Mouse (Mus musculus) testis, adult 2 months (tissue): ENCODE results near the gene Saa2. TPM values are rescaled to one million over a fixed set of nuclear protein-coding genes. Genes with fewer than 3 reads are reported as not detected.
"Not testable (repeated sequence)": the region's sequence is repeated elsewhere in the genome, so short reads cannot be mapped to it uniquely, and the experiment has no call there.

ENCODE experiments used
- H3K27ac ChIP-seq: fragments of 200-500 bp; 2 replicates; pipeline ENCODE4 v1.5.1; 2012; ENCODE audit warnings: low read depth, low read length; ENCODE audit not compliant: control insufficient read depth, insufficient read depth
- H3K27me3 ChIP-seq: fragments of 200-500 bp; 2 replicates; pipeline ENCODE4 v1.6.1; 2012; ENCODE audit warnings: mild to moderate bottlenecking, low read length, moderate library complexity; ENCODE audit not compliant: control insufficient read depth, insufficient read depth
- H3K36me3 ChIP-seq: fragments of 200-500 bp; 2 replicates; pipeline ENCODE4 v1.6.1; 2012; ENCODE audit warnings: mild to moderate bottlenecking, low read length; ENCODE audit not compliant: control insufficient read depth, insufficient read depth
- H3K4me1 ChIP-seq: fragments of 200-500 bp; 2 replicates; pipeline ENCODE4 v1.6.1; 2012; ENCODE audit warnings: low read length; ENCODE audit not compliant: control insufficient read depth, insufficient read depth
- H3K4me3 ChIP-seq: fragments of 200-500 bp; 2 replicates; pipeline ENCODE4 v1.5.1; 2012; ENCODE audit warnings: low read depth, mild to moderate bottlenecking, low read length, moderate library complexity, mixed read lengths; ENCODE audit not compliant: control insufficient read depth
- CTCF ChIP-seq: fragments of 200-500 bp; IDR thresholded peaks from 2 replicates; pipeline ENCODE4 v1.5.1; 2012; ENCODE audit warnings: low read depth, mild to moderate bottlenecking, inconsistent platforms, low read length, moderate library complexity; ENCODE audit not compliant: control insufficient read depth, insufficient read depth, insufficient replicate concordance
- POLR2A ChIP-seq: fragments of 200-500 bp; IDR thresholded peaks from 2 replicates; pipeline ENCODE4 v1.6.1; 2012; ENCODE audit warnings: low read depth, mild to moderate bottlenecking, inconsistent platforms, low read length, moderate library complexity; ENCODE audit not compliant: control insufficient read depth
- polyA plus RNA-seq: library from polyadenylated mRNA; depleted of rRNA; stranded (reverse); fragments of >200 nt; gene quantifications from 2 replicates; pipeline ENCODE4 v1.2.3, GENCODE M21; 2012

The Saa2 gene
- polyA plus RNA-seq, 1 experiment = not detected

GRCm38 (mm10) chr7:46738561-46739460 is 12.8 kb upstream of the Saa2 start:
- Histone ChIP-seq H3K36me3 (no peaks in the 10 kb centered on the region), H3K27me3 (no peaks in the 10 kb centered on the region), H3K4me1 (no peaks in the 10 kb centered on the region), H3K27ac (no peak overlapping the region), H3K4me3 (no peak overlapping the region)
- TF ChIP-seq CTCF = no peak
- no peak for TF ChIP-seq POLR2A

- H3K36me3 ChIP-seq, H3K27ac ChIP-seq, H3K4me3 ChIP-seq, H3K27me3 ChIP-seq, H3K4me1 ChIP-seq: not testable (repeated sequence)
These were observed 11.5 kb upstream of the Saa2 start for GRCm38 (mm10) chr7:46740041-46740440.

GRCm38 (mm10) chr7:46742880-46743279 is 8.7 kb upstream of the Saa2 start, which contains the start of gene Saa1:
Gene Saa1, minus strand, starts transcription at chr7:46742980.
- H3K4me1 ChIP-seq, H3K27me3 ChIP-seq, H3K4me3 ChIP-seq, H3K27ac ChIP-seq, H3K36me3 ChIP-seq: not testable (repeated sequence)

DNA sequence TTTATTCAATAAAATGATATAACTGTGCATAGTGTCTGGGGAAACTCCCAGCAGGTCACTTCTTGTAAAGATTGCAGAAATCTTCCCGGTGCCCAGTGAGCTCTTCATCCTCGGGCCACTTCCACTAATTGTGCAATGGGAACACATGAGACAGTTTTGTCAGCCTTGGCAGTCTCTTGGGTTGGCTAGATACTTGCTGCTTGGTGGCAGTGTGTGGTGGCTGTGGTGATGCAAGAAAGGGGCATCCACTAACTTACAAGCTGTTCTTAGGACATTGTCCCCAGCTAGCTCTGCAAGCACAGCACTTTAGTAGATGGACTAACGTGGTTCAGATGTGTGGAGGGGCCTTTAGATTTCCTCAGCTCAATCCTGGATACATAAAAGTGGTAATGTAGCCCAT is 5.8 kb upstream of the Saa2 start:
- Histone ChIP-seq H3K4me3 (no peak overlapping the region), H3K36me3 (no peaks in the 10 kb centered on the region), H3K27me3 (no peaks in the 10 kb centered on the region), H3K4me1 (no peaks in the 10 kb centered on the region), H3K27ac (no peak overlapping the region)
- no peak for TF ChIP-seq CTCF
- TF ChIP-seq POLR2A = no peak

GRCm38 (mm10) chr7:46746381-46746780 is 5.2 kb upstream of the Saa2 start:
- no peaks in the 10 kb centered on the region for H3K27me3 ChIP-seq
- no peak for TF ChIP-seq CTCF
- no peak for TF ChIP-seq POLR2A
- H3K4me1 ChIP-seq = no peaks in the 10 kb centered on the region
- no peaks in the 10 kb centered on the region for H3K36me3 ChIP-seq
- no peak overlapping the region for H3K4me3 ChIP-seq
- H3K27ac ChIP-seq = no peak overlapping the region

GRCm38 (mm10) chr7:46748459-46748858 is 3.1 kb upstream of the Saa2 start:
- Histone ChIP-seq H3K4me3 (no peak overlapping the region), H3K36me3 (no peaks in the 10 kb centered on the region), H3K4me1 (no peaks in the 10 kb centered on the region), H3K27me3 (no peaks in the 10 kb centered on the region), H3K27ac (no peak overlapping the region)
- no peak for TF ChIP-seq POLR2A
- TF ChIP-seq CTCF = no peak

GRCm38 (mm10) chr7:46761049-46761795 is 9.6 kb downstream of the Saa2 start:
- no peak overlapping the region for H3K4me3 ChIP-seq
- TF ChIP-seq CTCF (no peak), POLR2A (no peak)

DNA sequence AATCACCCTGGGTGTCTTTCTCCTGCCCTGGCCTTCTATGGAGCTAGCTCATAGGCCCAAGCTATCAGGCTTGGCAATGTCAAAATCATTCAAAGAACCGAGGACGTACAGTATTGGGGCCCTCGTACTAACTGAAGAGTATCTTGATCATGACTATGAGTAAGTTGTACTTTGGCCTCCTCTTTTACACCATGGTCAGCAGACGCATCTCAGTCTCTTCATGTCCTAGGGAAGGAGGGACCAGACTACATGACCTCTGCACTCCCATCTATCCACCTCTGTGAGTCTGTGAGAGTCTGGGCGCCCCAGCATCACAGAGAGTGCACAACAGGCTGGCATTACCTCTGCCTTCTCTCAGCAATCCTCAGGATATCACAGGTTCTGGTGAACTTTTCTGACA is 11.0 kb downstream of the Saa2 start:
- Histone ChIP-seq H3K27me3 (no peaks in the 10 kb centered on the region), H3K4me1 (peaks cover 10% of the 10 kb centered on the region), H3K4me3 (no peak overlapping the region), H3K27ac (no peak overlapping the region), H3K36me3 (peaks cover 3% of the 10 kb centered on the region)
- TF ChIP-seq CTCF (no peak), POLR2A (no peak)

More at GRCm38 (mm10) chr7:46761049-46761795, 9.6 kb downstream of the Saa2 start:
- Histone ChIP-seq H3K27me3 (no peaks in the 10 kb centered on the region), H3K36me3 (peaks cover 3% of the 10 kb centered on the region), H3K4me1 (peaks cover 10% of the 10 kb centered on the region), H3K27ac (no peak overlapping the region)
